Mouse (Mus musculus) Patski (cell line): ENCODE data around the gene 4930568D16Rik. TPM values are rescaled to one million over a fixed set of nuclear protein-coding genes. Genes with fewer than 3 reads are reported as not detected.
A peak's percentile ranks its signal among the peaks of the same experiment; 100 is the strongest.

Experiments used
- ATAC-seq: fragments of 100-300 bp; one replicate; pipeline ENCODE4 v1.8.0; 2021
- CTCF ChIA-PET: fragments of 350-600 bp; sonication (Branson Sonifier 250); formaldehyde crosslinking; loops from one replicate; lab custom pipeline; 2022; ENCODE audit warnings: inconsistent platforms; lab: Charles Lee
- POLR2A ChIA-PET: fragments of 350-600 bp; sonication (Branson Sonifier 250); formaldehyde crosslinking; loops from one replicate; lab custom pipeline; 2022; ENCODE audit warnings: antibody characterized with exemption, inconsistent platforms; lab: Charles Lee
- DNase-seq: peaks from one replicate; pipeline ENCODE4 v3.0.0-alpha.2; 2011; ENCODE audit warnings: low read depth, low spot score
- H3K27me3 ChIP-seq: fragments of 371-371 bp; one replicate; pipeline ENCODE4 v1.5.1; 2021
- CTCF ChIP-seq: fragments of 100-300 bp; IDR thresholded peaks from one replicate; pipeline ENCODE4 v1.5.1; 2021
- in situ Hi-C: fragments of 300-500 bp; cut with MboI; formaldehyde crosslinking; loops from 3 replicates; pipeline ENCODE4 v1.11.1; 2018; ENCODE audit warnings: low pct_unique_long_range_greater_than_20kb, mixed read lengths
- polyA plus RNA-seq: library from polyadenylated mRNA; unstranded; gene quantifications from one replicate; pipeline ENCODE4 v1.2.3, GENCODE M21; 2021

Gene 4930568D16Rik
- polyA plus RNA-seq, 1 experiment from 2014 or later: not detected

GRCm38 (mm10) chr2:35349184-35349583 lies 18.3 kb downstream of the 4930568D16Rik start:
- H3K27me3 ChIP-seq: peaks cover 3% of the 10 kb centered on the region
- TF ChIP-seq CTCF: peak; percentile 41
- in situ Hi-C loops: loop anchor here (5.0 kb wide), 1 partner anchor 52 kb away; no protein-coding TSS in a partner anchor
- ChIA-PET CTCF (interaction anchor here (0.7 to 2.3 kb wide), 15 partner anchors 9 to 85 kb away, joined by 3 to 13 read pairs (median 4); partner anchors contain the start of gene Stom), POLR2A (interaction anchor here (1.0 kb wide), 1 partner anchor 52 kb away, joined by 5 read pairs; no protein-coding TSS in a partner anchor)
- DNase-seq (no peak), ATAC-seq (peak; percentile 44)

DNA sequence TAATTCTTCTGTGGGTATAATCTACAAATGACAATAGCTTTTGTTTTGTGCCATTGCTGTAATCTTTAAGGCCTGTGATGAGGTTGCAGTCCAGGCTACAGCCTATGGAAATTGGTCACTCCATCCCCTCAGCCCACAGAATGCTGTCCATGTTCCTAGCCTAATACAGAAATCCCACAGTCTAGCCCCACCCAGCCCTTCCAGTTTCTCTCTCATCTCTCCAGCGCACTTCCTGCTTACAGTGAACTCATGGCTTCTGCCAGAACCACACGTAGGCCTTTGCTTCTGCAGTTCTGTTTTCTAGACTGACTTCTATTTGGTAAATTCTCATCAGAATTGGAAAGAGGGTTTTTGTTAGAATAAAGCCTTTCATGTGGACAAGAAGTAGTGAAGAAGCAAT lies 21.5 kb downstream of the 4930568D16Rik start:
- ChIA-PET CTCF (no interaction called here), POLR2A (interaction anchor here (0.6 kb wide), 1 partner anchor 71 kb away, joined by 3 read pairs; no protein-coding TSS in a partner anchor)
- ATAC-seq: no peak
- in situ Hi-C loops: loop anchor here (5.0 kb wide), 1 partner anchor 49 kb away; no protein-coding TSS in a partner anchor
- no peaks in the 10 kb centered on the region for H3K27me3 ChIP-seq
- DNase-seq: no peak
- TF ChIP-seq CTCF: no peak

- CTCF ChIA-PET: no interaction called here
- in situ Hi-C loops: no loop called here
- no peak for DNase-seq
- no peaks in the 10 kb centered on the region for H3K27me3 ChIP-seq
- ATAC-seq: no peak
- no peak for TF ChIP-seq CTCF
- POLR2A ChIA-PET: interaction anchor here (0.9 kb wide), 1 partner anchor 128 kb away, joined by 3 read pairs; no protein-coding TSS in a partner anchor
Measured at GRCm38 (mm10) chr2:35342605-35343004, 24.9 kb downstream of the 4930568D16Rik start.

DNA sequence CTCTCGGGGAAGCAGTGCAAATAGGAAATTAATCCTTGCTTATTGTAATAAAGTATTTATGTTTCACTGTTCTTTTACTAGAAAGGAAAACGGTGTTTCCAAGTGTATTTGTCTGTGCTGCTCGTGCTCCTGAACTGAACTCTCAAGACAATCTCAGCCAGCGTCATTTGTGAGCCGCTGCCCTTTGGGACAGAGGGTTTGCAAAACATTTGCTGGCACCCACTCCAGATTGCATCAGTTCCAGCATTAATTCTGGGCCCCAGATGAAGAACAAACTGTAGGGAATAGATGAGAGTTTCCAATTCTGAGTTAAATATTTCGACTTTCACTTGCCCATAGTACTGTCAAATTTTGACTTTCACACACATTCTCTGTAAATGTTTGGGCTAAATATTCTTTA lies 28.8 kb downstream of the 4930568D16Rik start:
- CTCF ChIA-PET: interaction anchor here (0.9 kb wide), 1 partner anchor 10 kb away, joined by 3 read pairs; no protein-coding TSS in a partner anchor
- no peak for ATAC-seq
- no peaks in the 10 kb centered on the region for H3K27me3 ChIP-seq
- TF ChIP-seq CTCF: no peak
- POLR2A ChIA-PET: no interaction called here
- no peak for DNase-seq
- in situ Hi-C loops: no loop called here

GRCm38 (mm10) chr2:35338036-35338435 lies 29.5 kb downstream of the 4930568D16Rik start:
- no peak for ATAC-seq
- no peak for DNase-seq
- in situ Hi-C loops: no loop called here
- no peaks in the 10 kb centered on the region for H3K27me3 ChIP-seq
- no peak for TF ChIP-seq CTCF
- ChIA-PET POLR2A (interaction anchor here (0.8 kb wide), 1 partner anchor 27 kb away, joined by 6 read pairs; no protein-coding TSS in a partner anchor), CTCF (interaction anchor here (0.9 kb wide), 1 partner anchor 11 kb away, joined by 3 read pairs; no protein-coding TSS in a partner anchor)

- CTCF ChIA-PET: no interaction called here
- no peak for TF ChIP-seq CTCF
- no peaks in the 10 kb centered on the region for H3K27me3 ChIP-seq
- POLR2A ChIA-PET: interaction anchor here (0.8 to 1.4 kb wide), 2 partner anchors 16 to 28 kb away, joined by 4 to 6 read pairs; no protein-coding TSS in a partner anchor
- in situ Hi-C loops: no loop called here
- DNase-seq: no peak
- ATAC-seq: no peak
Measured at GRCm38 (mm10) chr2:35337419-35337818, 30.1 kb downstream of the 4930568D16Rik start.

- DNase-seq: peak; percentile 43
- in situ Hi-C loops: no loop called here
- CTCF ChIA-PET: interaction anchor here (0.8 to 1.4 kb wide), 3 partner anchors 13 to 31 kb away, joined by 3 to 4 read pairs (median 3); no protein-coding TSS in a partner anchor
Measured at GRCm38 (mm10) chr2:35336388-35337280, 30.9 kb downstream of the 4930568D16Rik start, which contains the start of gene Stom. Gene Stom, minus strand, starts transcription at chr2:35336976.

DNA sequence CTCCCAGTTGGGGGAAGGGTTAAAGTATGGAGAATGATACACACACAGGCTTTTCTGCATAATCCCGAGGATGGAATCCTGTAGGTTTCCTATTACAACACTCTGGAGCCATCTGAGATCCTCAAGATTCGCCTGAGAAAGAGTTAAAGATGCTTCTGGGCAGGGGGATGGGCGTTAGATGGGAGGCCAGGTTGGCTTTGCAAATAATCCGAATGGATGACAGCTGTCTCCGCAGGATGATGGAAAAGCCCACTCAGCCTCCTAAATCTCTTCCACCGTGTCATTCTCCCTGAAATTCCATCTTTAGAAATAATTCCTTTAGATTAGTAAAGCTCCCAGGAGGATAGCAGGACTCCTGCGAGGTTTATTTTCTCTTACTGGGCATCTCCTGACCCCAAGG lies 31.9 kb downstream of the 4930568D16Rik start:
- in situ Hi-C loops: no loop called here
- ChIA-PET CTCF (interaction anchor here (0.8 to 1.4 kb wide), 3 partner anchors 14 to 30 kb away, joined by 3 to 4 read pairs (median 3); no protein-coding TSS in a partner anchor), POLR2A (no interaction called here)
- H3K27me3 ChIP-seq: no peaks in the 10 kb centered on the region
- no peak for TF ChIP-seq CTCF
- DNase-seq (no peak), ATAC-seq (no peak)

More at GRCm38 (mm10) chr2:35336388-35337280, 30.9 kb downstream of the 4930568D16Rik start, which contains the start of gene Stom:
- no peaks in the 10 kb centered on the region for H3K27me3 ChIP-seq
- TF ChIP-seq CTCF: no peak
- POLR2A ChIA-PET: interaction anchor here (1.4 kb wide), 1 partner anchor 16 kb away, joined by 4 read pairs; no protein-coding TSS in a partner anchor
- ATAC-seq: peak; percentile 92

- POLR2A ChIA-PET: interaction anchor here (0.7 kb wide), 1 partner anchor 597 kb away, joined by 3 read pairs; no protein-coding TSS in a partner anchor
- ATAC-seq (no peak), DNase-seq (no peak)
- no peaks in the 10 kb centered on the region for H3K27me3 ChIP-seq
- in situ Hi-C loops: no loop called here
- CTCF ChIA-PET: no interaction called here
- no peak for TF ChIP-seq CTCF
Measured at GRCm38 (mm10) chr2:35333670-35334069, 33.9 kb downstream of the 4930568D16Rik start.

DNA sequence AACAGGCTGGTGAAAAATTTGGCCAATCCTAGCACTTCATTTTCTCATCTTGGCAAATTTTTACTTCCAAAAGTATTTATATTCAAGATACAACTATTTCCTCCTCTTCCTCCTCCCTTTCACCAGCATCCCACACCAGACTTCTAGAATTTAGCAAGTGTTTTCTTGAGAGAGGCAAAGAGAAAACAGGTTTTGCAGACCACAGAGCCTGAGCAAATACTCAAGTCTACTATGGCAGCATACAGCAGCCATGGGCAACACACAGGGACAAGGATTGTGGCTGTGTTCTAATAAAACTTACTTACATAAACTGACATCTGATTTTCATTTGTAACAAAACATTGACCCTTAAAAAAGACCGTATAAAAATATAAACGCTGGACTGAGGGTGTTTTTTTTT lies 36.3 kb downstream of the 4930568D16Rik start:
- in situ Hi-C loops: no loop called here
- no peak for TF ChIP-seq CTCF
- ChIA-PET CTCF (no interaction called here), POLR2A (no interaction called here)
- no peaks in the 10 kb centered on the region for H3K27me3 ChIP-seq
- no peak for ATAC-seq
- no peak for DNase-seq
